Mouse (Mus musculus) ovary, postnatal 10 days (tissue): ENCODE results near the gene Prdm8.

Experiments used
- DNase-seq: peaks from one replicate; pipeline ENCODE4 v3.0.0; 2022; ENCODE audit warnings: low spot score

The Prdm8 gene

GRCm38 (mm10) chr5:98167180-98167824 lies at the start of gene Prdm8:
Gene Prdm8 (plus strand): TSS chr5:98167198.
- no peak for DNase-seq

- DNase-seq: no peak
These were observed 39.9 kb upstream of the Prdm8 start for GRCm38 (mm10) chr5:98127074-98127473.

- DNase-seq: no peak
These were observed 28.3 kb upstream of the Prdm8 start for GRCm38 (mm10) chr5:98138545-98139296.

GRCm38 (mm10) chr5:98139297-98139660 lies 27.7 kb upstream of the Prdm8 start:
- DNase-seq: no peak

- DNase-seq: no peak
These were observed 20.1 kb upstream of the Prdm8 start for GRCm38 (mm10) chr5:98146895-98147294.

GRCm38 (mm10) chr5:98166116-98166515 lies 882 bp upstream of the Prdm8 start:
- DNase-seq: no peak

GRCm38 (mm10) chr5:98168356-98169285 lies 1.6 kb downstream of the Prdm8 start:
- DNase-seq: no peak

- no peak for DNase-seq
These were observed 2.7 kb downstream of the Prdm8 start for GRCm38 (mm10) chr5:98169376-98170351.

GRCm38 (mm10) chr5:98171651-98172230 lies 4.7 kb downstream of the Prdm8 start:
- DNase-seq: no peak

GRCm38 (mm10) chr5:98172502-98173181 lies 5.6 kb downstream of the Prdm8 start:
- DNase-seq: no peak

GRCm38 (mm10) chr5:98173694-98174093 lies 6.7 kb downstream of the Prdm8 start:
- no peak for DNase-seq

GRCm38 (mm10) chr5:98179606-98180005 lies 12.6 kb downstream of the Prdm8 start:
- DNase-seq: no peak

- no peak for DNase-seq
These were observed 13.5 kb downstream of the Prdm8 start for GRCm38 (mm10) chr5:98180461-98180887.

GRCm38 (mm10) chr5:98180888-98181635 lies 14.1 kb downstream of the Prdm8 start:
- DNase-seq: no peak

GRCm38 (mm10) chr5:98181686-98182602 lies 14.9 kb downstream of the Prdm8 start:
- DNase-seq: no peak

GRCm38 (mm10) chr5:98182603-98182920 lies 15.6 kb downstream of the Prdm8 start:
- DNase-seq: no peak

- DNase-seq: no peak
These were observed 16.1 kb downstream of the Prdm8 start for GRCm38 (mm10) chr5:98183031-98183595.

- no peak for DNase-seq
These were observed 17.4 kb downstream of the Prdm8 start for GRCm38 (mm10) chr5:98184281-98184910.
